Mouse (Mus musculus) adrenal gland, adult (tissue): ENCODE data around the gene 9330182L06Rik.

Source experiments
- DNase-seq, 2 experiments: peaks; one replicate each; pipeline ENCODE4 v3.0.0; 2022 to 2023; ENCODE audit warnings: low spot score in 1 of 2; ENCODE audit not compliant: inconsistent age in 2 of 2

The 9330182L06Rik gene

DNA sequence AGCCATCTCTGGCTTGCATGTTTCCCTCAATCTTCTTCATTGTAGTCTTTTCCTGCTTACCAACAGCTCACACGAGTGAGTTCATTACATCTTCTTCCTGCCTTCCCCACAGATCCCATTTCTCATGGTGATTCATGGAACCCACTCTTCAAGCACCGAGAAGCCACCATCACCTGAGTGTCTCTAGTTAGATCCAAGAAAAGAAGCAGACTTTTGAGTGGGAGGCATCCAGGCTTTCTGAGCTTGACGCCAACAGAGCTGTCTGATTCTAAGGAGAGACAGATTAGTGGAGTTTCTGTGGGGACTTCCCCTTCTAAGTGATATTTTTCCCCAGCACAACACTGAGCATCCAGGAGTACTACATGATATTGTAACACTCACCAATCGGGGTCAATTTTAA lies 259.6 kb downstream of the 9330182L06Rik start:
- DNase-seq = no peak
